Mouse (Mus musculus): ENCODE results near the gene F11r. TPM values are rescaled to one million over a fixed set of nuclear protein-coding genes. Genes with fewer than 3 reads are reported as not detected.

The F11r gene
- polyA plus RNA-seq, 1 experiment from 2014 or later: 3.0 TPM

GRCm38 (mm10) chr1:171442413-171442760 lies 5.1 kb downstream of the F11r start:
- Histone ChIP-seq H3K4me2 (ENCODE audit: low read length) (no peak overlapping the region), H3K4me1 (ENCODE audit: control insufficient read depth, insufficient read depth, low read length) (no peaks in the 10 kb centered on the region), H3K9me3 (replicated peaks; ENCODE audit: control insufficient read depth, low read length) (0 out of 2 replicates have a peak, but pooled peaks cover 3% of the 10 kb centered on the region), H3K4me3 (ENCODE audit: low read depth, low read length) (no peak overlapping the region), H3K27me3 (replicated peaks; ENCODE audit: control insufficient read depth, insufficient read depth, low read length) (peaks cover 6% of the 10 kb centered on the region; the same call in 1 of the 2 replicates), H3K27ac (ENCODE audit: low read depth, low read length) (no peak overlapping the region), H3K36me3 (ENCODE audit: control insufficient read depth, insufficient read depth, low read length) (no peaks in the 10 kb centered on the region), H3K9ac (ENCODE audit: low read length) (no peak overlapping the region)
- DNase-seq (ENCODE audit: low spot score): no peak
- 80% methylated on average over 8 of the region's 8 CpGs for WGBS
- no peak for ATAC-seq

GRCm38 (mm10) chr1:171445050-171445449 lies 7.7 kb downstream of the F11r start:
- H3K4me2 ChIP-seq (ENCODE audit: low read length): no peak overlapping the region
- ATAC-seq (no peak), DNase-seq (ENCODE audit: low spot score) (no peak)
- no peaks in the 10 kb centered on the region for H3K27me3 ChIP-seq (replicated peaks; ENCODE audit: control insufficient read depth, insufficient read depth, low read length)
- H3K27ac ChIP-seq (ENCODE audit: low read depth, low read length): no peak overlapping the region
- no peaks in the 10 kb centered on the region for H3K4me1 ChIP-seq (ENCODE audit: control insufficient read depth, insufficient read depth, low read length)
- H3K9me3 ChIP-seq (replicated peaks; ENCODE audit: control insufficient read depth, low read length): 0 out of 2 replicates have a peak, but pooled peaks cover 3% of the 10 kb centered on the region
- 93% methylated on average over 5 of the region's 5 CpGs for WGBS
- H3K4me3 ChIP-seq (ENCODE audit: low read depth, low read length): no peak overlapping the region
- no peak overlapping the region for H3K9ac ChIP-seq (ENCODE audit: low read length)
- no peaks in the 10 kb centered on the region for H3K36me3 ChIP-seq (ENCODE audit: control insufficient read depth, insufficient read depth, low read length)

- Histone ChIP-seq H3K4me2 (ENCODE audit: low read length) (no peak overlapping the region), H3K4me3 (ENCODE audit: low read depth, low read length) (no peak overlapping the region), H3K27ac (ENCODE audit: low read depth, low read length) (no peak overlapping the region), H3K9me3 (replicated peaks; ENCODE audit: control insufficient read depth, low read length) (0 out of 2 replicates have a peak, but pooled peaks cover 3% of the 10 kb centered on the region), H3K27me3 (replicated peaks; ENCODE audit: control insufficient read depth, insufficient read depth, low read length) (no peaks in the 10 kb centered on the region), H3K9ac (ENCODE audit: low read length) (no peak overlapping the region), H3K36me3 (ENCODE audit: control insufficient read depth, insufficient read depth, low read length) (no peaks in the 10 kb centered on the region), H3K4me1 (ENCODE audit: control insufficient read depth, insufficient read depth, low read length) (no peaks in the 10 kb centered on the region)
- DNase-seq (ENCODE audit: low spot score): no peak
- no peak for ATAC-seq
- 86% methylated on average over 7 of the region's 7 CpGs for WGBS
These were observed 9.5 kb downstream of the F11r start for GRCm38 (mm10) chr1:171446854-171447253.

GRCm38 (mm10) chr1:171447692-171448091 lies 10.4 kb downstream of the F11r start:
- Histone ChIP-seq H3K4me2 (ENCODE audit: low read length) (no peak overlapping the region), H3K27me3 (replicated peaks; ENCODE audit: control insufficient read depth, insufficient read depth, low read length) (no peaks in the 10 kb centered on the region), H3K9ac (ENCODE audit: low read length) (no peak overlapping the region), H3K27ac (ENCODE audit: low read depth, low read length) (no peak overlapping the region), H3K9me3 (replicated peaks; ENCODE audit: control insufficient read depth, low read length) (0 out of 2 replicates have a peak, but pooled peaks cover 3% of the 10 kb centered on the region), H3K36me3 (ENCODE audit: control insufficient read depth, insufficient read depth, low read length) (no peaks in the 10 kb centered on the region), H3K4me1 (ENCODE audit: control insufficient read depth, insufficient read depth, low read length) (no peaks in the 10 kb centered on the region), H3K4me3 (ENCODE audit: low read depth, low read length) (no peak overlapping the region)
- WGBS: 82% methylated on average over 10 of the region's 10 CpGs
- no peak for DNase-seq (ENCODE audit: low spot score)
- ATAC-seq: no peak

- Histone ChIP-seq H3K9me3 (replicated peaks; ENCODE audit: control insufficient read depth, low read length) (no peaks in the 10 kb centered on the region), H3K4me2 (ENCODE audit: low read length) (no peak overlapping the region), H3K9ac (ENCODE audit: low read length) (no peak overlapping the region), H3K4me3 (ENCODE audit: low read depth, low read length) (no peak overlapping the region), H3K36me3 (ENCODE audit: control insufficient read depth, insufficient read depth, low read length) (no peaks in the 10 kb centered on the region), H3K27me3 (replicated peaks; ENCODE audit: control insufficient read depth, insufficient read depth, low read length) (no peaks in the 10 kb centered on the region), H3K4me1 (ENCODE audit: control insufficient read depth, insufficient read depth, low read length) (no peaks in the 10 kb centered on the region), H3K27ac (ENCODE audit: low read depth, low read length) (no peak overlapping the region)
- ATAC-seq (no peak), DNase-seq (ENCODE audit: low spot score) (no peak)
- 87% methylated on average over 11 of the region's 11 CpGs for WGBS
These were observed 12.7 kb downstream of the F11r start for GRCm38 (mm10) chr1:171450062-171450461.

- no peak overlapping the region for H3K4me3 ChIP-seq (ENCODE audit: low read depth, low read length)
- DNase-seq (ENCODE audit: low spot score): no peak
- H3K4me1 ChIP-seq (ENCODE audit: control insufficient read depth, insufficient read depth, low read length): no peaks in the 10 kb centered on the region
- no peak for ATAC-seq
- no peak overlapping the region for H3K9ac ChIP-seq (ENCODE audit: low read length)
- WGBS: 81% methylated on average over 10 of the region's 10 CpGs
- H3K27ac ChIP-seq (ENCODE audit: low read depth, low read length): no peak overlapping the region
- H3K4me2 ChIP-seq (ENCODE audit: low read length): no peak overlapping the region
- H3K36me3 ChIP-seq (ENCODE audit: control insufficient read depth, insufficient read depth, low read length): no peaks in the 10 kb centered on the region
- no peaks in the 10 kb centered on the region for H3K27me3 ChIP-seq (replicated peaks; ENCODE audit: control insufficient read depth, insufficient read depth, low read length)
- H3K9me3 ChIP-seq (replicated peaks; ENCODE audit: control insufficient read depth, low read length): no peaks in the 10 kb centered on the region
These were observed 13.7 kb downstream of the F11r start for GRCm38 (mm10) chr1:171451001-171451400.

- H3K9me3 ChIP-seq (replicated peaks; ENCODE audit: control insufficient read depth, low read length): no peaks in the 10 kb centered on the region
- 79% methylated on average over 5 of the region's 5 CpGs for WGBS
- DNase-seq (ENCODE audit: low spot score): no peak
- no peak for ATAC-seq
- no peaks in the 10 kb centered on the region for H3K27me3 ChIP-seq (replicated peaks; ENCODE audit: control insufficient read depth, insufficient read depth, low read length)
- H3K4me1 ChIP-seq (ENCODE audit: control insufficient read depth, insufficient read depth, low read length): no peaks in the 10 kb centered on the region
- no peaks in the 10 kb centered on the region for H3K36me3 ChIP-seq (ENCODE audit: control insufficient read depth, insufficient read depth, low read length)
- H3K4me3 ChIP-seq (ENCODE audit: low read depth, low read length): no peak overlapping the region
- H3K4me2 ChIP-seq (ENCODE audit: low read length): no peak overlapping the region
- H3K9ac ChIP-seq (ENCODE audit: low read length): no peak overlapping the region
- no peak overlapping the region for H3K27ac ChIP-seq (ENCODE audit: low read depth, low read length)
These were observed 15.2 kb downstream of the F11r start for GRCm38 (mm10) chr1:171452522-171452921.

- 92% methylated on average over 5 of the region's 5 CpGs for WGBS
- Histone ChIP-seq H3K4me3 (ENCODE audit: low read depth, low read length) (no peak overlapping the region), H3K9me3 (replicated peaks; ENCODE audit: control insufficient read depth, low read length) (no peaks in the 10 kb centered on the region), H3K4me2 (ENCODE audit: low read length) (no peak overlapping the region), H3K4me1 (ENCODE audit: control insufficient read depth, insufficient read depth, low read length) (no peaks in the 10 kb centered on the region), H3K9ac (ENCODE audit: low read length) (no peak overlapping the region), H3K27me3 (replicated peaks; ENCODE audit: control insufficient read depth, insufficient read depth, low read length) (no peaks in the 10 kb centered on the region), H3K36me3 (ENCODE audit: control insufficient read depth, insufficient read depth, low read length) (no peaks in the 10 kb centered on the region), H3K27ac (ENCODE audit: low read depth, low read length) (no peak overlapping the region)
- DNase-seq (ENCODE audit: low spot score): no peak
- ATAC-seq: no peak
These were observed 15.6 kb downstream of the F11r start for GRCm38 (mm10) chr1:171452923-171453322.

GRCm38 (mm10) chr1:171454926-171455325 lies 17.6 kb downstream of the F11r start:
- ATAC-seq (0 out of 2 replicates have a peak, but pooled peaks have one; percentile 42), DNase-seq (ENCODE audit: low spot score) (no peak)
- Histone ChIP-seq H3K36me3 (ENCODE audit: control insufficient read depth, insufficient read depth, low read length) (no peaks in the 10 kb centered on the region), H3K27me3 (replicated peaks; ENCODE audit: control insufficient read depth, insufficient read depth, low read length) (no peaks in the 10 kb centered on the region), H3K4me2 (ENCODE audit: low read length) (no peak overlapping the region), H3K9me3 (replicated peaks; ENCODE audit: control insufficient read depth, low read length) (no peaks in the 10 kb centered on the region), H3K27ac (ENCODE audit: low read depth, low read length) (no peak overlapping the region), H3K4me3 (ENCODE audit: low read depth, low read length) (no peak overlapping the region), H3K4me1 (ENCODE audit: control insufficient read depth, insufficient read depth, low read length) (peaks cover 5% of the 10 kb centered on the region), H3K9ac (ENCODE audit: low read length) (no peak overlapping the region)
- 79% methylated on average over 6 of the region's 6 CpGs for WGBS
